Mouse (Mus musculus): ENCODE data around the gene Mettl1. TPM values are rescaled to one million over a fixed set of nuclear protein-coding genes. Genes with fewer than 3 reads are reported as not detected.

The Mettl1 gene
- polyA plus RNA-seq, 1 experiment: not detected

GRCm38 (mm10) chr10:127003806-127004205, 37.4 kb upstream of the Mettl1 start:
- Histone ChIP-seq H3K27ac (ENCODE audit: insufficient read depth, low read depth, low read length) (no peak overlapping the region), H3K4me1 (ENCODE audit: control insufficient read depth, insufficient read depth, low read length) (no peaks in the 10 kb centered on the region), H3K4me3 (ENCODE audit: insufficient read depth, low read depth, low read length) (no peak overlapping the region)
- WGBS: 63% methylated on average over 7 of the region's 7 CpGs
- TF ChIP-seq POLR2A (IDR thresholded peaks at IDR 0.05; ENCODE audit: insufficient read depth, low read depth, low read length) (no peak), CTCF (IDR thresholded peaks at IDR 0.05; ENCODE audit: insufficient read depth, low read depth, low read length) (no peak)

GRCm38 (mm10) chr10:127016488-127016887, 24.7 kb upstream of the Mettl1 start:
- Histone ChIP-seq H3K4me3 (ENCODE audit: insufficient read depth, low read depth, low read length) (no peak overlapping the region), H3K27ac (ENCODE audit: insufficient read depth, low read depth, low read length) (no peak overlapping the region), H3K4me1 (ENCODE audit: control insufficient read depth, insufficient read depth, low read length) (no peaks in the 10 kb centered on the region)
- 71% methylated on average over 5 of the region's 5 CpGs for WGBS
- TF ChIP-seq CTCF (IDR thresholded peaks at IDR 0.05; ENCODE audit: insufficient read depth, low read depth, low read length) (no peak), POLR2A (IDR thresholded peaks at IDR 0.05; ENCODE audit: insufficient read depth, low read depth, low read length) (no peak)

GRCm38 (mm10) chr10:127017071-127017470, 24.1 kb upstream of the Mettl1 start:
- WGBS: 14% methylated on average over 2 of the region's 2 CpGs
- Histone ChIP-seq H3K4me3 (ENCODE audit: insufficient read depth, low read depth, low read length) (no peak overlapping the region), H3K27ac (ENCODE audit: insufficient read depth, low read depth, low read length) (no peak overlapping the region), H3K4me1 (ENCODE audit: control insufficient read depth, insufficient read depth, low read length) (no peaks in the 10 kb centered on the region)
- TF ChIP-seq CTCF (IDR thresholded peaks at IDR 0.05; ENCODE audit: insufficient read depth, low read depth, low read length) (no peak), POLR2A (IDR thresholded peaks at IDR 0.05; ENCODE audit: insufficient read depth, low read depth, low read length) (no peak)

GRCm38 (mm10) chr10:127018422-127018821, 22.8 kb upstream of the Mettl1 start:
- Histone ChIP-seq H3K4me1 (ENCODE audit: control insufficient read depth, insufficient read depth, low read length) (no peaks in the 10 kb centered on the region), H3K4me3 (ENCODE audit: insufficient read depth, low read depth, low read length) (no peak overlapping the region), H3K27ac (ENCODE audit: insufficient read depth, low read depth, low read length) (no peak overlapping the region)
- no peak for TF ChIP-seq CTCF (IDR thresholded peaks at IDR 0.05; ENCODE audit: insufficient read depth, low read depth, low read length)
- TF ChIP-seq POLR2A (IDR thresholded peaks at IDR 0.05; ENCODE audit: insufficient read depth, low read depth, low read length): no peak
- WGBS: 68% methylated on average over 16 of the region's 16 CpGs

GRCm38 (mm10) chr10:127030336-127031296, 10.6 kb upstream of the Mettl1 start, which contains the start of gene Tsfm:
Tsfm (minus strand) TSS chr10:127030840.
- peak within 1 kb of the TSS; percentile 69 for H3K4me3 ChIP-seq (ENCODE audit: insufficient read depth, low read depth, low read length)
- WGBS: 5% methylated on average over 56 of the region's 56 CpGs
- peaks cover 2% of the 10 kb centered on the region; the same call in 1 of the 2 replicates for H3K4me1 ChIP-seq (ENCODE audit: control insufficient read depth, insufficient read depth, low read length)
- TF ChIP-seq POLR2A (IDR thresholded peaks at IDR 0.05; ENCODE audit: insufficient read depth, low read depth, low read length) (peak; percentile 53), CTCF (IDR thresholded peaks at IDR 0.05; ENCODE audit: insufficient read depth, low read depth, low read length) (peak; percentile 95)
- H3K27ac ChIP-seq (ENCODE audit: insufficient read depth, low read depth, low read length): no peak within 1 kb of the TSS

- H3K4me3 ChIP-seq (ENCODE audit: insufficient read depth, low read depth, low read length): no peak overlapping the region
- no peak for TF ChIP-seq CTCF (IDR thresholded peaks at IDR 0.05; ENCODE audit: insufficient read depth, low read depth, low read length)
- 86% methylated on average over 7 of the region's 8 CpGs for WGBS
- H3K4me1 ChIP-seq (ENCODE audit: control insufficient read depth, insufficient read depth, low read length): peaks cover 2% of the 10 kb centered on the region; the same call in 1 of the 2 replicates
- H3K27ac ChIP-seq (ENCODE audit: insufficient read depth, low read depth, low read length): no peak overlapping the region
Observed at GRCm38 (mm10) chr10:127033301-127033741, 7.9 kb upstream of the Mettl1 start.

GRCm38 (mm10) chr10:127036273-127036672, 4.9 kb upstream of the Mettl1 start:
- TF ChIP-seq CTCF (IDR thresholded peaks at IDR 0.05; ENCODE audit: insufficient read depth, low read depth, low read length) (no peak), POLR2A (IDR thresholded peaks at IDR 0.05; ENCODE audit: insufficient read depth, low read depth, low read length) (no peak)
- 79% methylated on average over 12 of the region's 12 CpGs for WGBS
- Histone ChIP-seq H3K27ac (ENCODE audit: insufficient read depth, low read depth, low read length) (no peak overlapping the region), H3K4me3 (ENCODE audit: insufficient read depth, low read depth, low read length) (no peak overlapping the region), H3K4me1 (ENCODE audit: control insufficient read depth, insufficient read depth, low read length) (no peaks in the 10 kb centered on the region)

- 73% methylated on average over 12 of the region's 12 CpGs for WGBS
- Histone ChIP-seq H3K4me1 (ENCODE audit: control insufficient read depth, insufficient read depth, low read length) (no peaks in the 10 kb centered on the region), H3K27ac (ENCODE audit: insufficient read depth, low read depth, low read length) (no peak overlapping the region), H3K4me3 (ENCODE audit: insufficient read depth, low read depth, low read length) (no peak overlapping the region)
- no peak for TF ChIP-seq POLR2A (IDR thresholded peaks at IDR 0.05; ENCODE audit: insufficient read depth, low read depth, low read length)
- TF ChIP-seq CTCF (IDR thresholded peaks at IDR 0.05; ENCODE audit: insufficient read depth, low read depth, low read length): no peak
Observed at GRCm38 (mm10) chr10:127037641-127038040, 3.6 kb upstream of the Mettl1 start.

GRCm38 (mm10) chr10:127040569-127041214, 522 bp upstream of the Mettl1 start:
- TF ChIP-seq CTCF (IDR thresholded peaks at IDR 0.05; ENCODE audit: insufficient read depth, low read depth, low read length): 0 out of 2 replicates have a peak, but pooled peaks have one; percentile 21
- no peak for TF ChIP-seq POLR2A (IDR thresholded peaks at IDR 0.05; ENCODE audit: insufficient read depth, low read depth, low read length)
- WGBS: 2% methylated on average over 20 of the region's 20 CpGs

More at GRCm38 (mm10) chr10:127040569-127041214, 522 bp upstream of the Mettl1 start:
- Histone ChIP-seq H3K4me1 (ENCODE audit: control insufficient read depth, insufficient read depth, low read length) (no peaks in the 10 kb centered on the region), H3K27ac (ENCODE audit: insufficient read depth, low read depth, low read length) (no peak overlapping the region), H3K4me3 (ENCODE audit: insufficient read depth, low read depth, low read length) (peak overlapping the region; percentile 98)

Data from olfactory bulb, adult 2 months (tissue).